ENCODE assay signal across 18 mouse cellular contexts in genomic region chr9:65611969-65612486, GRCm38 (mm10). TPM values are rescaled to one million over a fixed set of nuclear protein-coding genes. Genes with fewer than 3 reads are reported as not detected.
"Had no signal": no experiment of that assay in that cellular context is flagged by ENCODE, and none has a peak within 500 bp of the region (broad histone marks: within the 10 kb centered on the region; RNA-seq: fewer than 3 reads in every experiment).

No protein-coding gene starts in this region.

- H3K27me3 ChIP-seq: lung, embryonic 15.5 days; midbrain, embryonic 13.5 days; midbrain, embryonic 15.5 days; stomach, embryonic 15.5 days had no signal

- H3K4me2 ChIP-seq: lung, embryonic 15.5 days; midbrain, embryonic 11.5 days; midbrain, embryonic 13.5 days; midbrain, embryonic 15.5 days; neural tube, embryonic 12.5 days; stomach, embryonic 15.5 days had no signal

- H3K36me3 ChIP-seq: lung, embryonic 15.5 days; midbrain, embryonic 13.5 days; midbrain, embryonic 15.5 days; neural tube, embryonic 12.5 days; stomach, embryonic 15.5 days had no signal

- H3K4me3 ChIP-seq: lung, embryonic 15.5 days; megakaryocyte, embryonic 14.5 days; midbrain, embryonic 13.5 days; midbrain, embryonic 15.5 days; neural tube, embryonic 12.5 days; stomach, embryonic 15.5 days had no signal

- DNase-seq: lung, adult 2 months; lung, postnatal 14 days; lung, postnatal 36 days; right cerebral cortex, postnatal 14 days; thymus, adult 2 months; thymus, postnatal 4 days had no signal

- H3K4me1 ChIP-seq: lung, embryonic 15.5 days; midbrain, embryonic 13.5 days; midbrain, embryonic 15.5 days; neural tube, embryonic 12.5 days; stomach, embryonic 15.5 days had no signal

- H3K27ac ChIP-seq: lung, embryonic 15.5 days; macrophage; midbrain, embryonic 13.5 days; midbrain, embryonic 15.5 days; neural tube, embryonic 12.5 days; stomach, embryonic 15.5 days; stomach, postnatal 0 days had no signal

- H3K9me3 ChIP-seq: lung, embryonic 15.5 days; midbrain, embryonic 13.5 days; midbrain, embryonic 15.5 days; neural tube, embryonic 12.5 days; stomach, embryonic 15.5 days had no signal

- H3K9ac ChIP-seq: lung, embryonic 15.5 days; midbrain, embryonic 13.5 days; midbrain, embryonic 15.5 days; neural tube, embryonic 12.5 days; stomach, embryonic 15.5 days had no signal

- ATAC-seq: lung, postnatal 0 days; midbrain, embryonic 13.5 days; midbrain, embryonic 15.5 days had no signal

RNA-seq across cellular contexts. Expression of gene Pif1, which starts 25.1 kb away (rescaled TPM):
- total RNA-seq: monocyte, adult 5-6 weeks; neutrophil, adult 5-6 weeks had no signal
